Mouse (Mus musculus) thymus, adult 2 months (tissue): ENCODE data around the gene Drap1.

Source experiments
- CTCF ChIP-seq: fragments of 200-500 bp; IDR thresholded peaks from 2 replicates; pipeline ENCODE4 v1.5.1; 2012; ENCODE audit warnings: mild to moderate bottlenecking, control low read depth, low read length, moderate library complexity, borderline replicate concordance; ENCODE audit not compliant: control insufficient read depth, poor library complexity, insufficient read depth; ENCODE audit errors: extremely low read depth
- POLR2A ChIP-seq: fragments of 200-500 bp; IDR thresholded peaks from 2 replicates; pipeline ENCODE4 v1.6.1; 2012; ENCODE audit warnings: mild to moderate bottlenecking, low read length, control low read depth, moderate library complexity; ENCODE audit not compliant: control insufficient read depth, poor library complexity, insufficient read depth; ENCODE audit errors: extremely low read depth

- no peak for TF ChIP-seq POLR2A
- no peak for TF ChIP-seq CTCF
Observed at GRCm38 (mm10) chr19:5402293-5402692, 22.5 kb downstream of the Drap1 start, which contains the start of gene Tsga10ip.
